Mouse (Mus musculus): ENCODE measurements around the gene Rsph9. TPM values are rescaled to one million over a fixed set of nuclear protein-coding genes. Genes with fewer than 3 reads are reported as not detected.

The Rsph9 gene
- polyA plus RNA-seq, 1 experiment, result 37.2 TPM

DNA sequence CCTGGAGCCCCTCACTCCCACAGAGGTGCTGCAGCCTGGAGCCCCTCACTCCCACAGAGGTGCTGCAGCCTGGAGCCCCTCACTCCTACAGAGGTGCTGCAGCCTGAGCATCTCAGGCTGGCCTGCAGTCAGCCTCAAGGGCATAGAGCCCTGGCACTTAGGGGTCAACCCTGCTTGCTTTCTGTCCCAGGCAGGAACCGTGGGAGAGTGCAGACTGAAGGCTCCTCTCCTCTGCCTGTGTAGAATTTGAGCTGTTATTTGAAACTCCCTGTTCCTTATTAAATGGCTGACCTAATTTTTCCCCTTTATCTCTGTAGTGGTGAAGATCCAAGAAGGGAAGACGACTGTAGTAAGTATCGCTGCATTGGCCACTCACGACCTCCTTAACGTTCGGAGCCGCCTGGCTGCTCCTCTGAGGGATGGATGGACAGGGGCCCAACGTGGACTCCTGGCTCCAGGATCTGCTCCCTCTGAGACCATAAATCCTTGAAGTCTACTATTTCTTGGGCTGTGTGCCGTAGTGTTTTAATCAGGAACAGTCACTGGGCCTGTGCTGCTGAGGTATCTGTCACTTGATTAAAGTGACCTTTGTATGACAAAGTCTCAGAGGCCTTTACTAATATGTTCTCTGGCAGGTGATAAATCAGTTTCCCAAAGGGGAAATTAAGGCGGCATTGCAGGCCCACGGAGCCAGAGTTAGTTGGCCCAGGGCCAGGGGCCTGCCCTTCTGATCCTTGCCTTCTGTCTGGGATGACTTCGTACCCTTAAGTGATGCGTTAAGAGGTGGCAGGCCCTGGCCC lies 26.2 kb downstream of the Rsph9 start:
- TF ChIP-seq POLR2A (IDR thresholded peaks at IDR 0.05; ENCODE audit: low read depth, low read length) (no peak), CTCF (conservative IDR thresholded peaks at IDR 0.05; ENCODE audit: insufficient read depth, insufficient read length, low read depth, low read length) (no peak)
- WGBS, result 45% methylated on average over 13 of the region's 13 CpGs
- no peaks in the 10 kb centered on the region for H3K4me1 ChIP-seq (ENCODE audit: control insufficient read depth, insufficient read depth, low read length)
- H3K36me3 ChIP-seq (ENCODE audit: control insufficient read depth, insufficient read depth, low read length), result no peaks in the 10 kb centered on the region; the same call in 1 of the 2 replicates
- no peaks in the 10 kb centered on the region for H3K27me3 ChIP-seq (replicated peaks; ENCODE audit: control insufficient read depth, insufficient read depth, low read length)
- DNase-seq, result peak; percentile 13
- no peak overlapping the region for H3K27ac ChIP-seq (ENCODE audit: insufficient read depth, low read depth, low read length)
- H3K4me3 ChIP-seq (ENCODE audit: insufficient read depth, low read depth, low read length), result no peak overlapping the region

DNA sequence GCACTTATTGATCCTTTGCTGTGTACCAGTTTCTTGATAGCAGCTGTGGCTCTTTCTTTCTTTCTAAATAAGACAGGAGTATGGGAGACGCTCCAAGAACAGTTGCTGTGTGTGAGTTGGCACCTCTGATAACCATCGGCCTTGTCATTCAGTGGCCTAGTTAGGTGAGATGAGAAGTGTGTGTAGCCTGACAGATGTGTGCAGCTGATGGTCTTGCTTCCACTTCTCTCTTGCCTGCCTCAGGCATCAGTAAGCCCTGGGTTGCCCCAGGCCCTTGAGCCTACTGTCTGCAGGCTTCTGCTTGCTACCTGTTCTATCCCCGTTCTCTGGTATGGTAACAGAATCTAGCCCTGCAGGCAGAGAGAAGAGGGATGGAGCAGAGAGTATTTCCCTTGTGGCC lies 27.1 kb downstream of the Rsph9 start:
- no peak for DNase-seq
- Histone ChIP-seq H3K27me3 (replicated peaks; ENCODE audit: control insufficient read depth, insufficient read depth, low read length) (no peaks in the 10 kb centered on the region), H3K4me1 (ENCODE audit: control insufficient read depth, insufficient read depth, low read length) (no peaks in the 10 kb centered on the region), H3K27ac (ENCODE audit: insufficient read depth, low read depth, low read length) (no peak overlapping the region), H3K36me3 (ENCODE audit: control insufficient read depth, insufficient read depth, low read length) (no peaks in the 10 kb centered on the region), H3K4me3 (ENCODE audit: insufficient read depth, low read depth, low read length) (no peak overlapping the region)
- 84% methylated on average over 3 of the region's 3 CpGs for WGBS
- no peak for TF ChIP-seq CTCF (conservative IDR thresholded peaks at IDR 0.05; ENCODE audit: insufficient read depth, insufficient read length, low read depth, low read length)
- TF ChIP-seq POLR2A (IDR thresholded peaks at IDR 0.05; ENCODE audit: low read depth, low read length), result no peak

- TF ChIP-seq CTCF (conservative IDR thresholded peaks at IDR 0.05; ENCODE audit: insufficient read depth, insufficient read length, low read depth, low read length) (no peak), POLR2A (IDR thresholded peaks at IDR 0.05; ENCODE audit: low read depth, low read length) (no peak)
- Histone ChIP-seq H3K27ac (ENCODE audit: insufficient read depth, low read depth, low read length) (no peak overlapping the region), H3K36me3 (ENCODE audit: control insufficient read depth, insufficient read depth, low read length) (no peaks in the 10 kb centered on the region), H3K4me3 (ENCODE audit: insufficient read depth, low read depth, low read length) (no peak overlapping the region), H3K27me3 (replicated peaks; ENCODE audit: control insufficient read depth, insufficient read depth, low read length) (no peaks in the 10 kb centered on the region), H3K4me1 (ENCODE audit: control insufficient read depth, insufficient read depth, low read length) (no peaks in the 10 kb centered on the region)
- WGBS, result 86% methylated on average over 11 of the region's 11 CpGs
- DNase-seq, result no peak
Observed at GRCm38 (mm10) chr17:46116138-46116537, 27.9 kb downstream of the Rsph9 start.

GRCm38 (mm10) chr17:46115489-46115888 lies 28.5 kb downstream of the Rsph9 start:
- DNase-seq, result no peak
- no peaks in the 10 kb centered on the region for H3K4me1 ChIP-seq (ENCODE audit: control insufficient read depth, insufficient read depth, low read length)
- H3K36me3 ChIP-seq (ENCODE audit: control insufficient read depth, insufficient read depth, low read length), result no peaks in the 10 kb centered on the region
- H3K4me3 ChIP-seq (ENCODE audit: insufficient read depth, low read depth, low read length), result no peak overlapping the region
- H3K27me3 ChIP-seq (replicated peaks; ENCODE audit: control insufficient read depth, insufficient read depth, low read length), result no peaks in the 10 kb centered on the region
- no peak overlapping the region for H3K27ac ChIP-seq (ENCODE audit: insufficient read depth, low read depth, low read length)
- TF ChIP-seq POLR2A (IDR thresholded peaks at IDR 0.05; ENCODE audit: low read depth, low read length), result no peak
- no peak for TF ChIP-seq CTCF (conservative IDR thresholded peaks at IDR 0.05; ENCODE audit: insufficient read depth, insufficient read length, low read depth, low read length)
- 52% methylated on average over 2 of the region's 2 CpGs for WGBS

DNA sequence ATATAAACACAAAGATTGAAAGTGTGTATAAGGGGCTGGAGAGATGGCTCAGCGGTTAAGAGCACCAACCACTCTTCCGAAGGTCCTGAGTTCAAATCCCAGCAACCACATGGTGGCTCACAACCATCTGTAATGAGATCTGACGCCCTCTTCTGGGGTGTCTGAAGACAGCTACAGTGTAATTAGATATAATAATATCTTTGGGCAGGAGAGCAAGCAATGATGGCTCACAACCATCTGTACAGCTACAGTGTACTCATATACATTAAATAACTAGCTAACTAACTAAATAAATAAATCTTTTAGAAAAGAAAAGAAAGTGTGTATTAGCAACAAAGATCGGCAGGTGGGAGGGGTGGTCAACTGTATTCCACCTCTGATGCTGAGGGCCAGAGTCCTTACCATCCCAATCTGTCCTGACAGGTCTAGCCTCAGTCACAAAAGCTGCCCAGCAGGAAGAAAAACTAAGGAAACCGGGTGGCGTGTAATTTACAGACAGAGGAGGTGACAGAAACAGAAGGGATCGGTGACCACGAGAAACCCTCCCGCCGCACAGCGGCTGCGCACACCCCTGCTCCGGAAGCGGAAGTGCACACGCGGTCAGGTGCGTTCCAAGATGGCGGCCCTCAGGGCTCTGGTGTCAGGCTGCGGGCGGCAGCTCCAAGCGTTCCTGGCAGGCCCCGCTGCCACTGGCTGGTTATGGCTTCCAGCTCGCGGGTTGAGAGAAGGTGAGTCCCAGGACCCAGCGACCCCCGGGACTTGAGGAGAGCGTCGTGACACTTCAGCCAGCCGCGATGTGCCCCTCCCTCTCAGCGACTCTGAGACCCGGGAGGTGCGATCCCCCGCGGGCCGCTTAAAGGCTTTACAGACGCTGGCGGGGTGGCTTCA lies 33.4 kb downstream of the Rsph9 start, which contains the start of gene Mrps18a:
Mrps18a (plus strand) TSS at position 585 of the 888 bp plus-strand sequence.
- WGBS, result 6% methylated on average over 38 of the region's 38 CpGs
- DNase-seq, result peak; percentile 89
- H3K27ac ChIP-seq (ENCODE audit: insufficient read depth, low read depth, low read length), result no peak within 1 kb of the TSS
- H3K27me3 ChIP-seq (replicated peaks; ENCODE audit: control insufficient read depth, insufficient read depth, low read length), result no peaks in the 10 kb centered on the region
- H3K4me3 ChIP-seq (ENCODE audit: insufficient read depth, low read depth, low read length), result peak within 1 kb of the TSS; percentile 64
- H3K4me1 ChIP-seq (ENCODE audit: control insufficient read depth, insufficient read depth, low read length), result no peaks in the 10 kb centered on the region
- no peak for TF ChIP-seq CTCF (conservative IDR thresholded peaks at IDR 0.05; ENCODE audit: insufficient read depth, insufficient read length, low read depth, low read length)
- TF ChIP-seq POLR2A (IDR thresholded peaks at IDR 0.05; ENCODE audit: low read depth, low read length), result peak; percentile 70
- H3K36me3 ChIP-seq (ENCODE audit: control insufficient read depth, insufficient read depth, low read length), result no peaks in the 10 kb centered on the region

DNA sequence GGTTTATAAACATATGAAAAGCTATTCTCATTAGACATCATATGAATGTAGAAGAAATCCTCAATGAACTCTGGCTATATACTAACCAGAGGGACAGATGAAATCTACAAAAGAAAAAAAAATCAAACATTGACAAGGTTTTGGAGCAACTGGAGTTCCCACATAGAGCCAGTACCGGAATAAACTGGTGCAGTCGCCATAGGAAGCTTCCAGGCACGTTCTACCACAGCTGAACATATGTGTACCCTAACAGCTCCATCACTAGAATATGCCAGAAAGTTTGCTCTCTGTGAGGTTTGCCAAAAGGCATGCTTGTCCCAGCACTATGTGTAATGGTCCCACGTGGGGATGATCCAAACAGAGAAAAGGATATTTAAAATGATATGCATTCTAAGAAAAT lies 35.7 kb downstream of the Rsph9 start:
- no peak for DNase-seq
- WGBS, result 81% methylated on average over 4 of the region's 4 CpGs
- TF ChIP-seq POLR2A (IDR thresholded peaks at IDR 0.05; ENCODE audit: low read depth, low read length), result no peak
- TF ChIP-seq CTCF (conservative IDR thresholded peaks at IDR 0.05; ENCODE audit: insufficient read depth, insufficient read length, low read depth, low read length), result no peak
- Histone ChIP-seq H3K27ac (ENCODE audit: insufficient read depth, low read depth, low read length) (no peak overlapping the region), H3K27me3 (replicated peaks; ENCODE audit: control insufficient read depth, insufficient read depth, low read length) (no peaks in the 10 kb centered on the region), H3K36me3 (ENCODE audit: control insufficient read depth, insufficient read depth, low read length) (no peaks in the 10 kb centered on the region), H3K4me1 (ENCODE audit: control insufficient read depth, insufficient read depth, low read length) (no peaks in the 10 kb centered on the region), H3K4me3 (ENCODE audit: insufficient read depth, low read depth, low read length) (no peak overlapping the region)

DNA sequence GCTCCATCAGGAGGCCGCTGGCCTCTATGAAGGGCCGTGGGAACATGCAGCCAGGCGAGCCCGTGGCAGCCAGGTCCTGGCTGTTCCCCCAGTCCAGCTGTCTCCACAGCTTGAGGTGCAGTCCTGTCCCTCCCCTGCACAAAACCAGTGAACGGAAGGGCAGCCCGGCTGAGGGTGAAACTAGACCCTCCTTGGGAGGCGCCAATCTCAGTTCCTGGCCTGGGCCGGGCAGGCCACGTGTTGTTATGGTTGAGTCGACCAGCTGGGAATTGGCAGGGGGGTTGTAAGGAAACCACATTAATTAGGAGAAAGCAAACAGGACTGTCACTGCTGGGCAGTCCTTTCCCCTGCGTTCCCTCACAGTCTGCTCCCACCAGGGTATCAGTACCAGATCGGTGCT lies 39.5 kb downstream of the Rsph9 start:
- TF ChIP-seq POLR2A (IDR thresholded peaks at IDR 0.05; ENCODE audit: low read depth, low read length) (no peak), CTCF (conservative IDR thresholded peaks at IDR 0.05; ENCODE audit: insufficient read depth, insufficient read length, low read depth, low read length) (no peak)
- Histone ChIP-seq H3K36me3 (ENCODE audit: control insufficient read depth, insufficient read depth, low read length) (no peaks in the 10 kb centered on the region), H3K4me3 (ENCODE audit: insufficient read depth, low read depth, low read length) (no peak overlapping the region), H3K27ac (ENCODE audit: insufficient read depth, low read depth, low read length) (no peak overlapping the region), H3K4me1 (ENCODE audit: control insufficient read depth, insufficient read depth, low read length) (no peaks in the 10 kb centered on the region), H3K27me3 (replicated peaks; ENCODE audit: control insufficient read depth, insufficient read depth, low read length) (no peaks in the 10 kb centered on the region)
- DNase-seq, result peak; percentile 46
- WGBS, result 18% methylated on average over 12 of the region's 12 CpGs

Data from kidney, adult 2 months (tissue).